Mouse (Mus musculus): ENCODE results near the gene Slc22a5. TPM values are rescaled to one million over a fixed set of nuclear protein-coding genes. Genes with fewer than 3 reads are reported as not detected.

Gene Slc22a5
- polyA plus RNA-seq, 1 experiment from 2014 or later, result 13.7 TPM

- Histone ChIP-seq H3K36me3 (ENCODE audit: control insufficient read depth, insufficient read depth, low read length) (no peaks in the 10 kb centered on the region), H3K9me3 (ENCODE audit: control insufficient read depth, low read length) (no peaks in the 10 kb centered on the region), H3K4me3 (ENCODE audit: low read length) (no peak overlapping the region), H3K27me3 (replicated peaks; ENCODE audit: control insufficient read depth, insufficient read depth, low read length) (no peaks in the 10 kb centered on the region), H3K4me1 (ENCODE audit: control insufficient read depth, insufficient read depth, low read length) (peaks cover 11% of the 10 kb centered on the region; the same call in 1 of the 2 replicates), H3K27ac (ENCODE audit: low read length) (no peak overlapping the region), H3K9ac (ENCODE audit: low read depth, low read length) (no peak overlapping the region), H3K4me2 (ENCODE audit: low read depth, low read length) (no peak overlapping the region)
- ATAC-seq, result no peak
- WGBS, result 90% methylated on average over 4 of the region's 4 CpGs
These were observed 66.1 kb downstream of the Slc22a5 start for GRCm38 (mm10) chr11:53825409-53825808.

GRCm38 (mm10) chr11:53821945-53822338 is 69.5 kb downstream of the Slc22a5 start:
- 89% methylated on average over 3 of the region's 3 CpGs for WGBS
- no peak overlapping the region for H3K4me3 ChIP-seq (ENCODE audit: low read length)
- no peaks in the 10 kb centered on the region for H3K27me3 ChIP-seq (replicated peaks; ENCODE audit: control insufficient read depth, insufficient read depth, low read length)
- no peaks in the 10 kb centered on the region for H3K9me3 ChIP-seq (ENCODE audit: control insufficient read depth, low read length)
- ATAC-seq, result no peak
- no peak overlapping the region for H3K4me2 ChIP-seq (ENCODE audit: low read depth, low read length)
- no peak overlapping the region for H3K27ac ChIP-seq (ENCODE audit: low read length)
- H3K9ac ChIP-seq (ENCODE audit: low read depth, low read length), result no peak overlapping the region
- peaks cover 11% of the 10 kb centered on the region; the same call in 1 of the 2 replicates for H3K4me1 ChIP-seq (ENCODE audit: control insufficient read depth, insufficient read depth, low read length)
- H3K36me3 ChIP-seq (ENCODE audit: control insufficient read depth, insufficient read depth, low read length), result no peaks in the 10 kb centered on the region

- no peak for ATAC-seq
- H3K27me3 ChIP-seq (replicated peaks; ENCODE audit: control insufficient read depth, insufficient read depth, low read length), result no peaks in the 10 kb centered on the region
- 87% methylated on average over 11 of the region's 11 CpGs for WGBS
- no peak overlapping the region for H3K4me3 ChIP-seq (ENCODE audit: low read length)
- H3K27ac ChIP-seq (ENCODE audit: low read length), result no peak overlapping the region
- H3K4me2 ChIP-seq (ENCODE audit: low read depth, low read length), result no peak overlapping the region
- no peaks in the 10 kb centered on the region for H3K36me3 ChIP-seq (ENCODE audit: control insufficient read depth, insufficient read depth, low read length)
- H3K9me3 ChIP-seq (ENCODE audit: control insufficient read depth, low read length), result no peaks in the 10 kb centered on the region
- peaks cover 11% of the 10 kb centered on the region; the same call in 1 of the 2 replicates for H3K4me1 ChIP-seq (ENCODE audit: control insufficient read depth, insufficient read depth, low read length)
- no peak overlapping the region for H3K9ac ChIP-seq (ENCODE audit: low read depth, low read length)
These were observed 70.1 kb downstream of the Slc22a5 start for GRCm38 (mm10) chr11:53821230-53821944.

DNA sequence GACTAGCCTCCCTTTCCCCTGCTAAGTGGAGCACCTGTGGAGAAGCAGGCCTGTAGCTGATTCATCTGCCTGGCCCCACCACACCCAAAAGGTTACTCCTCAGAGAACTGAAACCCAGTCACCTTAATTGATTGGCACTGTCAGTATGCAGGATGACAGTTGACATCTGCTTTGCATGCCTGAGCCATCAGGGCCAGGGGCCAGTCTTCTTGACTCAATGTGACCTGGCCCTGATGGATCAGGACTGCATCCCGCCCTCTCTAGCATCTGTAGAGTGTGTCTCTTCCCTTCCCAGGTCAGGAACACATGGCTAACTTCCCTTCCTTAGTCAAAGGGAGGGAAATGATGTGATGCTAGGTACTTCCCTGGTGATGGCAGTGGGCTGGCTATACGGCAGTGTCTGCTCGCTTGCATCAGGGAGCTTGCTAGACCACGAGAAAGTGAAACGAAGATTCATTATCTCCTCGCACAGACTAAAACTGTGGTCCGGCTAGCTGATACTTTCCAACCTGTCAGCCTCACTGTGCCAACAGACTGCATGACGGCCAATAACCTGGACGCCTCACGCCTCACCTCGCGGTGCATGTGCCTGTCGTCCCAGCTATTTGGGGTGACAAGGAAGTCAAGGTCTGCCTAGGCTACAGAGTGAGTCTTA is 70.8 kb downstream of the Slc22a5 start:
- no peaks in the 10 kb centered on the region for H3K36me3 ChIP-seq (ENCODE audit: control insufficient read depth, insufficient read depth, low read length)
- H3K9ac ChIP-seq (ENCODE audit: low read depth, low read length), result no peak overlapping the region
- H3K9me3 ChIP-seq (ENCODE audit: control insufficient read depth, low read length), result no peaks in the 10 kb centered on the region
- H3K4me3 ChIP-seq (ENCODE audit: low read length), result no peak overlapping the region
- H3K27ac ChIP-seq (ENCODE audit: low read length), result no peak overlapping the region
- no peak for ATAC-seq
- 80% methylated on average over 13 of the region's 13 CpGs for WGBS
- H3K27me3 ChIP-seq (replicated peaks; ENCODE audit: control insufficient read depth, insufficient read depth, low read length), result no peaks in the 10 kb centered on the region
- H3K4me1 ChIP-seq (ENCODE audit: control insufficient read depth, insufficient read depth, low read length), result peaks cover 11% of the 10 kb centered on the region; the same call in 1 of the 2 replicates
- no peak overlapping the region for H3K4me2 ChIP-seq (ENCODE audit: low read depth, low read length)

DNA sequence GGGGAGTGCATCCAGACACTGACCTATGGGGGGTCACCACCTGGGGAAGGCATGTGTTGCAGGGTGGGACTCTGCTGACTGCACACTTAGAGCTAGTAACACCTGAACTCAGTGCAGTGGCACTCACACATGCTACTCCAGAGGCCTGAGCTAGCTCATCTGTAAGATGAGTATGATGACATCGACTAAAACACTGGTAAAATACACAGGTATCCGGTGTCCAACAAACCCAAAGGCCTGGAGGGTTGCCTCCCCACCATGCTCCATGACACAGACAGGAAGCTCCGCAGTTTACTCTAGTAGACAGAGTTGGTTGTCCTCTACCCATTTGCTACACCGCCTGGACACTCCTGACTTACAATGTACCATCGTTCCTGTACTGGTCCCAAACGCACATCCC is 71.9 kb downstream of the Slc22a5 start:
- Histone ChIP-seq H3K4me1 (ENCODE audit: control insufficient read depth, insufficient read depth, low read length) (peaks cover 11% of the 10 kb centered on the region; the same call in 1 of the 2 replicates), H3K27ac (ENCODE audit: low read length) (no peak overlapping the region), H3K4me2 (ENCODE audit: low read depth, low read length) (no peak overlapping the region), H3K4me3 (ENCODE audit: low read length) (no peak overlapping the region), H3K9ac (ENCODE audit: low read depth, low read length) (no peak overlapping the region), H3K36me3 (ENCODE audit: control insufficient read depth, insufficient read depth, low read length) (no peaks in the 10 kb centered on the region), H3K27me3 (replicated peaks; ENCODE audit: control insufficient read depth, insufficient read depth, low read length) (no peaks in the 10 kb centered on the region), H3K9me3 (ENCODE audit: control insufficient read depth, low read length) (no peaks in the 10 kb centered on the region)
- 91% methylated on average over 6 of the region's 6 CpGs for WGBS
- ATAC-seq, result peak; percentile 31; the same call in 1 of the 2 replicates

DNA sequence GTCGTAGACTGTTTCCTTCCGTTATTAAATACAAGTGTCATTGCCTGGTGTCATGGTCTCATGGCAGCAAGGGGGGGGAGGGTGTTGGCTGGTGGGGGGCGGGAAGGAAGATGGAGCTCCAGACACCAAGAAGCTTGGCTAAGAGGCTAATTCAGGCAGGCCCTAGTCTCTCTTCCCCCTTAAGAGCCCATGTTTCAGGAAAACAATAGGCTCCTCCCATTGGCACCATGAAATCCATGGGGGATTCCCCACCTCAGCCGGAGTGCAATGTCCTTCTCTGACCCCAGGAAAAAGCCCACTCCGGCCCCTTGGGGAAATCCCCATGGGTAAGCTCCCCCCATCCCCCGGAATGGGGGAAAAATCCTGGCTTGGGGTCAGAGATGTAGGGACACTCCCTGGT is 72.7 kb downstream of the Slc22a5 start:
- no peaks in the 10 kb centered on the region for H3K36me3 ChIP-seq (ENCODE audit: control insufficient read depth, insufficient read depth, low read length)
- 58% methylated on average over 6 of the region's 6 CpGs for WGBS
- peaks cover 11% of the 10 kb centered on the region; the same call in 1 of the 2 replicates for H3K4me1 ChIP-seq (ENCODE audit: control insufficient read depth, insufficient read depth, low read length)
- no peak overlapping the region for H3K27ac ChIP-seq (ENCODE audit: low read length)
- no peak for ATAC-seq
- no peak overlapping the region for H3K4me2 ChIP-seq (ENCODE audit: low read depth, low read length)
- H3K9me3 ChIP-seq (ENCODE audit: control insufficient read depth, low read length), result no peaks in the 10 kb centered on the region
- no peak overlapping the region for H3K9ac ChIP-seq (ENCODE audit: low read depth, low read length)
- H3K4me3 ChIP-seq (ENCODE audit: low read length), result no peak overlapping the region
- H3K27me3 ChIP-seq (replicated peaks; ENCODE audit: control insufficient read depth, insufficient read depth, low read length), result no peaks in the 10 kb centered on the region

DNA sequence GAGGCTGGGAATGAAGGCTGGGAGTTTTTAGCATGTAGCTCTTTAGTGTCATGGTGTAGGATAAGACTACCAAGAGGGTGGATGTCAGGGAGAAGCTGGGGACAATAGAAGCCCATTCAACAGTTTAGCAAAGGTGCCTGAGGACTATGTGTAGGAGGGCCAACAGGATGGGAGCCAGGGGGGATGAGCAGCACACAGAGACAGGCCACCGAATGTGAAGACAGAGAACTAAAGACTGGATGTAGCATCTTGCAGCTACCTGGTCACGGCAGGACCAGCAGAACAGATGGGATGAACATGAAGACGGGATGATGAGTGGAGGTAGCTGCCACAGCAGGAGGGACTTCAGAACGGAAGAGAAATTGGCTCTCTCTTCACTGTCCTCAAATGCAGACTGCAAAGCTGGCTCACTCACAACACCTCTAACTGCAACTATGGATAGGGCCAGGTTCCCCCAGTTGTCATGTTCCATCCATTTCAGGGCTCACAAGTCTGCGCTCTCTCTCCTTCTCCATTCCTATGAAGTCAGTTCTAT is 74.6 kb downstream of the Slc22a5 start:
- Histone ChIP-seq H3K27ac (ENCODE audit: low read length) (no peak overlapping the region), H3K9me3 (ENCODE audit: control insufficient read depth, low read length) (no peaks in the 10 kb centered on the region), H3K4me2 (ENCODE audit: low read depth, low read length) (no peak overlapping the region), H3K4me3 (ENCODE audit: low read length) (no peak overlapping the region), H3K27me3 (replicated peaks; ENCODE audit: control insufficient read depth, insufficient read depth, low read length) (no peaks in the 10 kb centered on the region), H3K9ac (ENCODE audit: low read depth, low read length) (no peak overlapping the region), H3K36me3 (ENCODE audit: control insufficient read depth, insufficient read depth, low read length) (no peaks in the 10 kb centered on the region), H3K4me1 (ENCODE audit: control insufficient read depth, insufficient read depth, low read length) (peaks cover 4% of the 10 kb centered on the region; the same call in 1 of the 2 replicates)
- 92% methylated on average over 5 of the region's 5 CpGs for WGBS
- no peak for ATAC-seq

DNA sequence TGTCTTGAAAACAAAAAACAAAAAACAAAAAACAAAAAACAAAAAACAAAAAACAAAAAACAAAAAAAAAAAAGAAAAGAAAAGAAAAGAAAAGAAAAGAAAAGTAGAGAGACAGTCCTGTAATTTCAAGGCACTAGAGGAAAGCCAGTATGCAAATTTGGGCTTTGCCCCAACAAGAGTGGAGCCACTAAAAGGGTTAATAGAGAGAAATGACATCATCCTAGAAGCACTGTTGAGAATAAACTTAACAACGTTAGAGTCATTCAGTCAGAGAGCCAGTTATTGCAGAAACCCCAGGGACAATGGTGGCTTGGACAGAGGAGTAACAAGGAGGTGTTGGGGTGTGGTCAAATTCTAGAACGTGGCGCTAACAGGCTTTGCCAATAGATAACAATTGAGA is 76.7 kb downstream of the Slc22a5 start:
- H3K9ac ChIP-seq (ENCODE audit: low read depth, low read length), result no peak overlapping the region
- H3K4me1 ChIP-seq (ENCODE audit: control insufficient read depth, insufficient read depth, low read length), result 0 out of 2 replicates have a peak, but pooled peaks cover 5% of the 10 kb centered on the region
- H3K27ac ChIP-seq (ENCODE audit: low read length), result no peak overlapping the region
- H3K4me2 ChIP-seq (ENCODE audit: low read depth, low read length), result no peak overlapping the region
- 48% methylated on average over 3 of the region's 3 CpGs for WGBS
- no peak overlapping the region for H3K4me3 ChIP-seq (ENCODE audit: low read length)
- ATAC-seq, result no peak
- H3K27me3 ChIP-seq (replicated peaks; ENCODE audit: control insufficient read depth, insufficient read depth, low read length), result no peaks in the 10 kb centered on the region
- H3K9me3 ChIP-seq (ENCODE audit: control insufficient read depth, low read length), result no peaks in the 10 kb centered on the region
- no peaks in the 10 kb centered on the region for H3K36me3 ChIP-seq (ENCODE audit: control insufficient read depth, insufficient read depth, low read length)

Data from intestine, embryonic 16.5 days (tissue).